Mouse (Mus musculus): Measurements from ENCODE around the gene Fam122c. TPM values are rescaled to one million over a fixed set of nuclear protein-coding genes. Genes with fewer than 3 reads are reported as not detected.

Gene Fam122c
- not detected in 4 replicates for total RNA-seq (2023; ENCODE audit: inconsistent age)

DNA sequence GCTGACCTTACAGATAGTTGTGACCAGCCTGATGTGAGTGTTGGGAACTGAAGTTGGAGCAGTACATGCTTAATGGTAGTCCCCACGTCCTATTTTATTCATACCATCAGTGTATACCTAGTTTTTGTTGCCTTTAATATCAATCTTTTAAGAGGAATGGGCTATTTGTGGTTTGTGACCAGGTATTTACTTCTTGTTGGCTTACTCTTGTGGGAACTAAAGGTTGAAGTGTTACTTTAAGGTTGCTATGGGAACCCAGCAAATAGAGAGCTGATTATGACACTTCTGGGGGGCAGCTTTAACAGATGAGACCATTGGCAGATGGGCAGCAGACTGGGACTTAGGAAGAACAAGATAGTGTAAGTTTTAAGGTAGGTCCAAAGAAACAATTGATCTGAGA is at the start of gene Fam122c:
Fam122c (plus strand) TSS at position 301 of the 400 bp plus-strand sequence.

DNA sequence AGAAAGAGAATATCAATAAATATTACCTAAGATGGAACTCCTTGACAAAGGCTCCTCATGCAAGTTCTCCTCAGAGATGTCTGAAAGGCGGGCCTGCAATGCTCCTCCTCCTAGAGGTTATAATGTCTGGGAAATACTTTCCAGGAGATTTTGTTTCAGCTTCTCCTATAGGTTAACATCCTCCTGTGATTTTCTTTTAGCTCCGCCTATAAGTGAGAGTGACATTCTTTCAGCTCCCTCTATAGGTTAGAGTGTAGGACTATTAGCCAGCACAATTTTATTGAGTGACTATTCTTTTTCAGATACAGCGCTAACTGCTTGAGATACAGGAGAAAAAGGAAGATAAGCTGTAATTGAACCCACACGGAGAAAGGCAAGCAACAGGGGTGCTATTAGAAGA is 33.2 kb upstream of the Fam122c start, which contains the start of gene Plac1:
Plac1 (minus strand) TSS at position 101 of the 400 bp plus-strand sequence.

DNA sequence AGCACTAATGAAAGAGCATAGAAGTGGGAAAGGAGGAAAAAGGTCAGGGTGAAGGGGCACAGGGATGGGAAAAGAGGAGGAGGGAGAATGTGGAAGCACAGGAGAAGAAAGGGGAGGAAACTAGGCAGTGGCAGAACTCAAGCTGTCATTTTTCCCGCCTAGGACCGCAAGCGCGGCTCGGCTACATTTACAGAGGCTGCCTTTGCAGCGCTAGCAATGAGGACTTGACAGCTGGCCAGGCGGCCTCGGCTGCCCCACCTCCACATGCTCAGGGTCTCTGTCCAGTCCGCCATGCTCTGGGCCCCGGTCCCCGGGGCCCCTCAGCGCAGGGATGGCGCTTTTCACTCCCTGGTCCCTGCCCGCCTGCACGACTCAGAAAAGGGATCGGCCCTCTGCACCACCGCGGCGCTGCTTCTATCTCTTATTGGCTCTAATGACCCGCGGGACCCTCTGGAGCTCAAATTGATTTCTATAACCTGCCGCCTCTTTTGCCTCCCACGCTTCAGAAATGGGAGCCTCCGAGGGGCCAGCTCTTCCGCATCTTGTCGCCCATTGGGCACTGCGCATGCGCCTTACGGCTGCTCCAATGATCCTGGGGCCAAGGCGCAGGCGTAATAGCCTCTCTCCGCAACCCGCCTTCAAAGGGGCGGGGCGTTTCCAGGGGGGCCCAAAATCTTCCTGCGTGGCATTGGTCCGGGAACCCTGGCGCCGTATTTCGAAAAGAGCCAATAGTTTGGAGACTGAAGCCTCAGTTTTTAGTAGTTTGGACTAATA is 3.7 kb upstream of the Fam122c start, which contains the start of gene Fam122b:
Fam122b (minus strand) TSS at position 517 of the 774 bp plus-strand sequence.

DNA sequence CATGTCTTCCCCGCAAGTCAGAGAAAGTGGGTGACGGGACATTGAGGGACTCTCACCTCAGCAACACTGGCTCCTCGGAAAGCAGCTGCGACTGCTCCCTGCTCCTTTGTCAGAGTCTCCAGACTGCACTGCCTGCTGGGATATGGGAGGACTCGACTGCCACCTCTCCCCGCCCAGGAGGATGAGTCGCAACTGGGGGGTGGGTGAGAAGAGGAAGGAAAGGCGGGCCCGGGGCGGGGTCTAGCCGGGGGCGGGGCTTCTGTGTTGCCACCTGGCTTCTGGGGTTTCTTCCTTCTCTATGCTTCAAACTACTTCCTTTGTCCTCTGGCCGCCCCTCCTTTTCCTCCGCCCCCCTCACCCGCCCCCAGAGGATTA is 97.1 kb downstream of the Fam122c start, which contains the start of gene Mospd1:
Mospd1 (minus strand) TSS at position 137 of the 375 bp plus-strand sequence.

Other genes starting within 250 kb of the Fam122c start
- not detected in 4 replicates for gene Plac1, start 33.3 kb upstream of the Fam122c start, total RNA-seq (2023; ENCODE audit: inconsistent age)
- 9.6 to 11.3 TPM (median 10.0 TPM) in 4 replicates for gene Fam122b, start 3.6 kb upstream of the Fam122c start, total RNA-seq (2023; ENCODE audit: inconsistent age)
- gene Mospd1, start 97.1 kb downstream of the Fam122c start, total RNA-seq (2023; ENCODE audit: inconsistent age) = 9.3 to 12.2 TPM (median 10.6 TPM) in 4 replicates
- gene Etd, start 161.5 kb downstream of the Fam122c start, total RNA-seq (2023; ENCODE audit: inconsistent age) = not detected in 4 replicates

Measured in B cell, adult (primary cell).